Mouse (Mus musculus): ENCODE results near the gene Ksr1.

Ksr1 gene

GRCm38 (mm10) chr11:79094727-79095126 lies 51.5 kb downstream of the Ksr1 start:
- no peak for DNase-seq (ENCODE audit: low read depth in 2 of 2, low spot score in 2 of 2)

- DNase-seq (ENCODE audit: low read depth in 2 of 2, low spot score in 2 of 2), result no peak
These were observed 52.1 kb downstream of the Ksr1 start for GRCm38 (mm10) chr11:79093986-79094695.

- no peak for DNase-seq (ENCODE audit: low read depth in 2 of 2, low spot score in 2 of 2)
These were observed 52.8 kb downstream of the Ksr1 start for GRCm38 (mm10) chr11:79093386-79093906.

GRCm38 (mm10) chr11:79092802-79093201 lies 53.4 kb downstream of the Ksr1 start:
- peak in 1 of 2 experiments; percentile 5 for DNase-seq (ENCODE audit: low read depth in 2 of 2, low spot score in 2 of 2)

GRCm38 (mm10) chr11:79092245-79092644 lies 54.0 kb downstream of the Ksr1 start:
- no peak for DNase-seq (ENCODE audit: low read depth in 2 of 2, low spot score in 2 of 2)

DNA sequence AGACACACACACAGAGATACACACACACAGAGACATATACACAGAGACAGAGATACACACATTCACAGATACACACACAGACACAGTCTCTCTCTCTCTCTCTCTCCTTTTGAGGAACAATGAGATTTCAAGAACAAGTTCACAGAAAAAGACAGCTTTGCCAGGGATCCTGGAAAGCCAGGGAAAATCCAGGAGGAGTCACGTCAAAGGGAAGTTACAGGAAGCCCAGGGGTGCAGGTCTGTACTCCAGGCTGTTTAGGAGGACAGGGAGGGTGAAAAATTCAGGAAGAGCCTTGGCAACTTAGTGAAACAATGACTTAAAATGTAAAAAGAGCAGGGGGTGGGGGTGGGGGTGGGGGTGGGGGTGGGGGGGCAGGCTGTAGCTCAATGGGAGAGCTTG lies 56.5 kb downstream of the Ksr1 start:
- no peak for DNase-seq (ENCODE audit: low read depth in 2 of 2, low spot score in 2 of 2)

- DNase-seq (ENCODE audit: low read depth in 2 of 2, low spot score in 2 of 2), result no peak
These were observed 57.2 kb downstream of the Ksr1 start for GRCm38 (mm10) chr11:79089027-79089426.

GRCm38 (mm10) chr11:79088325-79088724 lies 57.9 kb downstream of the Ksr1 start:
- DNase-seq (ENCODE audit: low read depth in 2 of 2, low spot score in 2 of 2), result no peak

GRCm38 (mm10) chr11:79087731-79088311 lies 58.4 kb downstream of the Ksr1 start:
- DNase-seq (ENCODE audit: low read depth in 2 of 2, low spot score in 2 of 2), result no peak

DNA sequence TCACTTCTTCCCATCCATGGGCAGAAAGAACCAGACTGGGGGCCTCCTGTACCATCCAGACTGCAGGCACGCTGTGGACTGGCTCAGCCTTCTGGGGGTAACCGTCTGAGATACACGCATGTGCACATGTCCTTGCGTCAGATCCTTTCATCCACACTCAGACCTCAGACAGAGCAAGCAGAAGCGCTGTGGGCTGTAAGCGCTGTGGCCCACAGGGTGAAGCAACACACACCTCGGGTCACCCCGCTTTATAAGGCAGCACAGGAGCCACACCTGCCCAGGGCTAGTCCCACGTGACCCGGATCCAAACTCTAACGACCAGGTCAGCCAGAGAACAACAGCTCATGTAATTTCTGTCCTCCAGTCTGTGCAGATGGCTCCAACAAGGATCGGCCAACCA lies 59.4 kb downstream of the Ksr1 start:
- no peak for DNase-seq (ENCODE audit: low read depth in 2 of 2, low spot score in 2 of 2)

GRCm38 (mm10) chr11:79085059-79085458 lies 61.1 kb downstream of the Ksr1 start:
- no peak for DNase-seq (ENCODE audit: low read depth in 2 of 2, low spot score in 2 of 2)

DNA sequence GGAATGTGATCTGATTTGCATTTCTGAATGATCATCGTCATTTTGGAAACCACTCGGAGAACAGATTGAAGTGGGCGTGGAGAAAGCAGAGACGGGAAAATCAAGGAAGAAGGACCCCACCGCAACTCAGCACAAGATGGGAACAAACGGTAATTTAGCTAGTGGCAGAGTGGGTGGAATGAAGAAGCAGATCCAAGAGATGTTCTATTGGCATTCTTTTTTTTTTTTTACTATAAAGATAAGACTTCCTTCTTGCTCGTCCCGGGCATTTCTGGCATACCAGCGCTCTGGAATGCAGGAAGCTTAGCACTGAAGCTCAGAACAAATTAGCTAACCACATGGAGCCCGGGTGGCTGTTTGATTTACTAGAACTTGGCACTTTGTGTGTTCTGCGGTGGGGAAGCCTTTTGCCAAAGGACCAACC lies 63.2 kb downstream of the Ksr1 start:
- no peak for DNase-seq (ENCODE audit: low read depth in 2 of 2, low spot score in 2 of 2)

GRCm38 (mm10) chr11:79080965-79081891 lies 65.0 kb downstream of the Ksr1 start:
- no peak for DNase-seq (ENCODE audit: low read depth in 2 of 2, low spot score in 2 of 2)

GRCm38 (mm10) chr11:79080081-79080480 lies 66.1 kb downstream of the Ksr1 start:
- no peak for DNase-seq (ENCODE audit: low read depth in 2 of 2, low spot score in 2 of 2)

- DNase-seq (ENCODE audit: low read depth in 2 of 2, low spot score in 2 of 2), result peak; percentile 22 to 50
These were observed 69.7 kb downstream of the Ksr1 start for GRCm38 (mm10) chr11:79076484-79076883.

DNA sequence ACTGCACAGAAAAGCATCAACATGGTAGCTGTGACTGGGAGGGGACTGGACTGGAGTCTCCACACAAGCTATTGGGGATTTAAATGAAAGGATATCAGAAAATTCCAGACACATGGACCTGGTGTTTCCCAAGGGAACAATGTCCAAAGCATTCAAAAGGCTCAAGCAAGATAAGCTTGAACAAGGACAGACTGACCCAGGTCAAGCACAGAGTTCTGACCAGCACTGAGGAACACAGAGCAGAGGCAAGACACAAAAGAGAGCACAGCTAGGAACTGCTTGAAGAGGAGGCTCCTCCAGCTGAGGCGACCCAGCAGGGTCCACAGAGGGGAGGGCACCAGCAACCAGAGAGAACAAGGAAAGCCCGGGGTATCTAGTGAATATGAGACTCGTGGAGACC lies 71.2 kb downstream of the Ksr1 start:
- DNase-seq (ENCODE audit: low read depth in 2 of 2, low spot score in 2 of 2), result no peak

- no peak for DNase-seq (ENCODE audit: low read depth in 2 of 2, low spot score in 2 of 2)
These were observed 71.6 kb downstream of the Ksr1 start for GRCm38 (mm10) chr11:79074611-79075010.

GRCm38 (mm10) chr11:79073583-79073982 lies 72.6 kb downstream of the Ksr1 start:
- DNase-seq (ENCODE audit: low read depth in 2 of 2, low spot score in 2 of 2), result no peak

DNA sequence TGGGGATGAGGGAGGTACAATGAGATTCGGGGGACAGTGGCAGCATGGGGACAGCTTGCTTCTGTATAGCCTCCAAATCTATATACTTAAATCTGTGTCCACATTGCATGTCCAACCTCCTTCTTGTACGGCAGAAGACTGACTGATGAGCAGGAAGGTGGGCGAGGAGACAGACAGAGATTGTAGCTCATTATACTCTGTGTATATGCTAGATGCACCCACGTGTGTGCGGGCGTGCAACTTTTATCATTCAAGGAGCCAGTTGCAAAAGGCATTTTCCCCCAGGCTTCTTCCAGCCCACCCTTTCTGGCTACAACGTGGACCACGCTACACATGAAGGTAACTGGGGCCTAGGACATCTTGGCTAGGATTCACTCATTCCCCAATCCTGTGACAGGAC lies 74.1 kb downstream of the Ksr1 start:
- no peak for DNase-seq (ENCODE audit: low read depth in 2 of 2, low spot score in 2 of 2)

- DNase-seq (ENCODE audit: low read depth in 2 of 2, low spot score in 2 of 2), result no peak
These were observed 74.9 kb downstream of the Ksr1 start for GRCm38 (mm10) chr11:79071082-79071972.
